Mouse (Mus musculus) heart, adult 9 months (tissue): ENCODE measurements around the gene Hist1h2an.
A peak's percentile ranks its signal among the peaks of the same experiment; 100 is the strongest.
"Not testable (repeated sequence)": the region's sequence is repeated elsewhere in the genome, so short reads cannot be mapped to it uniquely, and the experiment has no call there.

Source experiments
- DNase-seq, 2 experiments: peaks; one replicate each; pipeline ENCODE4 v3.0.0; 2022; ENCODE audit warnings: low spot score in 2 of 2

Gene Hist1h2an

DNA sequence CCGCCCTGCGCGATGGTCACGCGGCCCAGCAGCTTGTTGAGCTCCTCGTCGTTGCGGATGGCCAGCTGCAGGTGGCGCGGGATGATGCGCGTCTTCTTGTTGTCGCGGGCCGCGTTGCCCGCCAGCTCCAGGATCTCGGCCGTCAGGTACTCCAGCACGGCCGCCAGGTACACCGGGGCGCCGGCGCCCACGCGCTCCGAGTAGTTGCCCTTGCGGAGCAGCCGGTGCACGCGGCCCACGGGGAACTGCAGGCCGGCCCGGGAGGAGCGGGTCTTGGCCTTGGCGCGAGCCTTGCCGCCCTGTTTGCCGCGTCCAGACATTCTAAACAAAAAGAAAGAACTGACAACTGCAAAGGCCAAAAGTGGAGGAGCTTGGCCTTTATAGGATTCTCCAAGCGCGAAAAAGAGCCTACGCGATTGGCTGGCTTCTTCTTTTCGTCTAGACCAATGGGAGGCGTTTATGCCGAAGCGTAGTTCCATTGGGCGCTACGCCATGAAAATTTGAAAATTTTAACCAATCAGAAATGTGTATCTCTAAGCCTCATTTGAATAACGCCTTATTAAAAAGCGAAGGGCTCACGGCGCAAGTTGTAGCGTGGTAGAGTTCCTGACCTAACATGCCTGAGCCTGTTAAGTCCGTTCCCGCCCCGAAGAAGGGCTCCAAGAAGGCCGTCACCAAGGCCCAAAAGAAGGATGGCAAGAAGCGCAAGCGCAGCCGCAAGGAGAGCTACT is at the start of gene Hist1h2an, which contains the start of gene Hist1h2bp:
Gene Hist1h2an, minus strand, starts transcription at position 320 of the 731 bp plus-strand sequence.
Gene Hist1h2bp, plus strand, starts transcription at position 563 of the 731 bp plus-strand sequence.
- peak; percentile 94 for DNase-seq

DNA sequence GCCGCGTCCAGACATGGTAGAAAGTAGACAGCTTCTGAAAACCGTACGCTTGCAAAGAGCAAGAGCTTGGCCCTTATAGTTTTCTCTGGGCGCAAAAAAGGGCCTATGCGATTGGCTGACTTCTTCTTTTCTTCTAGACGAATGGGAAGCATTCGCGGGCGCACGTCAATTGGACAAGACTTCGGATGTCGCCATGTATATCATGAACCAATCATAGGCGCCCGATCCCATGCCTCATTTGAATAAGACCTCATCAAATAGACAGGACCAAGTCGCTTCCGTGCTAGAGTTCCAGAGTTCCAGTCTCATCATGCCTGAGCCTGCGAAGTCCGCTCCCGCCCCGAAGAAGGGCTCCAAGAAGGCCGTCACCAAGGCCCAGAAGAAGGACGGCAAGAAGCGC is 46.4 kb upstream of the Hist1h2an start, which contains the start of the genes Hist1h2ap and Hist1h2br:
Gene Hist1h2ap, minus strand, starts transcription at position 47 of the 400 bp plus-strand sequence.
Gene Hist1h2br, plus strand, starts transcription at position 283 of the 400 bp plus-strand sequence.
- not testable (repeated sequence) for DNase-seq

DNA sequence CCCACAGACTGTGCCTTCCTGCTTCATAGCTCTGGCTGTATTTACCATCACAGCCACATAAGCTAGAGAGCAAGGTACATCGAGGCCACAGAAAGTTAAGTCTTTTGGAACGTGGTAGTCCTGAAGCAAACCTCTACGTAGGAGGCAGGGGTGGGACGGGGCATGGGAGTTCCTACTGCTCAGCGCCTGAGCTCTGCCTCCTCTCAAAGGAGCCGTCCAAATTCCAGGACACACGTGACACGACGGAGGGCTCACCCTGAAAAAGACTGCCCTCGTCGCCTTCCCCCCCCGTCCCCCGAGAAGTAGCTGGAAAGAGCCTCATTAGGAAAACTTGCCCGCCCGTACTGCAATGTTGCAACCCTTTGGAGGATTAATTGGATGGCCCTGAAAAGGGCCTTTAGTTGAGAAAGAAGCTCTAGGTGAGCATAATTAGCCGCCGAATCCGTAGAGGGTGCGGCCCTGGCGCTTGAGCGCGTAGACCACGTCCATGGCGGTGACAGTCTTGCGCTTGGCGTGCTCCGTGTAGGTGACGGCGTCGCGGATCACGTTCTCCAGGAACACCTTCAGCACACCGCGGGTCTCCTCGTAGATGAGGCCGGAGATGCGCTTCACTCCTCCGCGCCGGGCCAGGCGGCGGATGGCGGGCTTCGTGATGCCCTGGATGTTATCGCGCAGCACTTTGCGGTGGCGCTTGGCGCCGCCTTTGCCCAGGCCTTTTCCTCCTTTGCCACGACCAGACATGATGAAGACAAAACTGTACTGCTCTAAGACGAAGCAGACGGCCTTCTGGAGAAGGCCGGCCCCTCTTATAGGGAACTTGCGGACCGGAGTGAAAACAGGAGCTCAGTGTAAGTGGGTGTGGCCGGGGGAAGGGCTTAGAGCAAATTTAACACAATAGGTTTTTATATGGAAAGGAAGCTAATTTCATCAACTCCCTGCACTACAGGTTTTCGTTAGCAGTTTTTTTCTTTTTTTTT is 44.7 kb upstream of the Hist1h2an start, which contains the start of gene Hist1h4n:
Gene Hist1h4n, minus strand, starts transcription at position 779 of the 977 bp plus-strand sequence.
- peak; percentile 26 to 59 for DNase-seq

DNA sequence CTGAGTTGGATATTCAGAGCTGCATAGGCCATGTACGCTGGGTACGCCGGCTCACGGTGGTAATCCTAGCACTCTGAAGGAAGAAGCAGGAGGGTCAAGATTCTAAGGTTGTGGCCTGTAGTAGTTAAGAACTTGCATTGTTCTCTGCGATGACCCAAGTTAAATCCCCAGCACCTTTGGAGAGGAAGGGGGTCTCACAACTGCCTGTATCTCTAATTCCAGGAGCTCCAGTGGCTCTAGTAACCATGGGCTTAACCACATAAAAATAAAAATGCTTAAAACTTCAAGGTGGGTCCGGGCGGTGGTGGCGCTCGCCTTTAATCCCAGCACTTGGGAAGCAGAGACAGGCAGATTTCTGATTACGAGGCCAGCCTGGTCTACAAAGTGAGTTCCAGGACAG is 43.3 kb upstream of the Hist1h2an start:
- no peak for DNase-seq

DNA sequence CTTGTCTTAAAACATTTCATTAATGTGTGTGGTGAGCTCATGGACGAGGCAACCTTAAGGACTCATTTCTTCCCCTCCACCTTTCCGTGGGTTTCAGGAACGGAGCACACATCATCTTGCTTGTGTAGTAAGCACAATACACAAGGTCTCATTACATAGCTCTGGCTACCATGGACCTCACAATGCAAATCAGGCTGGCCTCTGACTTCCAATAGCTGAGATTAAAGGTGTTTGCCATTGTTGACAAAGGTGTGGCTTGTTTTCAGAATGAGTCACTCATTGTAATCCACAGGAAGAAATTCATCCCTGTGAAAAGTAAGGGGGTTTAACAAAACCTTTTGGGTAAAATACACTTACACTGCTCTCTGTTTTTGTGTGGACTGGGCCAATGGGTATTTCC is 41.5 kb upstream of the Hist1h2an start:
- no peak for DNase-seq

DNA sequence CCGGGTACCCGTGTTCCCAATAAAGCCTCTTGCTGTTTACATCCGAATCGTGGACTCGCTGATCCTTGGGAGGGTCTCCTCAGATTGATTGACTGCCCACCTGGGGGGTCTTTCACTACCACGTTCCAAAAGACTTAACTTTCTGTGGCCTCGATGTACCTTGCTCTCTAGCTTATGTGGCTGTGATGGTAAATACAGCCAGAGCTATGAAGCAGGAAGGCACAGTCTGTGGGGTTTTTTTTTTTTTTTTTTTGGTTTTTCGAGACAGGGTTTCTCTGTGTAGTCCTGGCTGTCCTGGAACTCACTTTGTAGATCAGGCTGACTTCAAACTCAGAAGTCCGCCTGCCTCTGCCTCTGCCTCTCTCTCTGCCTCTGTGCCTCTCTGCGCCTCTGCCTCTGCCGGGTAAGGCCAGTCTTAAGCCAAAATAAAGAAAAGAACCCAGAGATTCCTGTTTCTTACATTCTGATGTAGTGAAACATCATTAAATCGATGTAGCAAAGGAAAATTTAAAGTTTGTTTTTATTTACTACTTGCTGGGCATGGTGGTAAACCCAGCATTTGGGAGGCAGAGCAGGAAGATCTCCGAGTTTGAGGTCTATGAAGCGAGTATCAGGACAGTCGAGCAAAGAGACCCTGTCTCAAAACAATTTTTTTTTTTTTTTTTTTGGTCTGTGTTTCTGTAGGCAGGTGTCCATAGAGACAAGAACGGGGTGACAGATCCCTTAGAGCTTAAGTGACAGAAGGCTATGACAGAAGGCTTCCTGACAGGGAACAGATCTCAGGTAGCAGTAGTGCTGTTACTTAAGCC is 33.3 kb upstream of the Hist1h2an start:
- DNase-seq: not testable (repeated sequence)

DNA sequence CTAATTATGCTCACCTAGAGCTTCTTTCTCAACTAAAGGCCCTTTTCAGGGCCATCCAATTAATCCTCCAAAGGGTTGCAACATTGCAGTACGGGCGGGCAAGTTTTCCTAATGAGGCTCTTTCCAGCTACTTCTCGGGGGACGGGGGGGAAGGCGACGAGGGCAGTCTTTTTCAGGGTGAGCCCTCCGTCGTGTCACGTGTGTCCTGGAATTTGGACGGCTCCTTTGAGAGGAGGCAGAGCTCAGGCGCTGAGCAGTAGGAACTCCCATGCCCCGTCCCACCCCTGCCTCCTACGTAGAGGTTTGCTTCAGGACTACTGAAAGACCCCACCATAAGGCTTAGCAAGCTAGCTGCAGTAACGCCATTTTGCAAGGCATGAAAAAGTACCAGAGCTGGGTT is 25.1 kb upstream of the Hist1h2an start:
- DNase-seq: not testable (repeated sequence)

DNA sequence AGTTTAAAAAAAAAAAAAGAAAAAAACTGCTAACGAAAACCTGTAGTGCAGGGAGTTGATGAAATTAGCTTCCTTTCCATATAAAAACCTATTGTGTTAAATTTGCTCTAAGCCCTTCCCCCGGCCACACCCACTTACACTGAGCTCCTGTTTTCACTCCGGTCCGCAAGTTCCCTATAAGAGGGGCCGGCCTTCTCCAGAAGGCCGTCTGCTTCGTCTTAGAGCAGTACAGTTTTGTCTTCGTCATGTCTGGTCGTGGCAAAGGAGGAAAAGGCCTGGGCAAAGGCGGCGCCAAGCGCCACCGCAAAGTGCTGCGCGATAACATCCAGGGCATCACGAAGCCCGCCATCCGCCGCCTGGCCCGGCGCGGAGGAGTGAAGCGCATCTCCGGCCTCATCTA is 24.5 kb upstream of the Hist1h2an start, which contains the start of gene Hist1h4m:
Gene Hist1h4m, plus strand, starts transcription at position 208 of the 400 bp plus-strand sequence.
- DNase-seq: peak; percentile 45 to 64

DNA sequence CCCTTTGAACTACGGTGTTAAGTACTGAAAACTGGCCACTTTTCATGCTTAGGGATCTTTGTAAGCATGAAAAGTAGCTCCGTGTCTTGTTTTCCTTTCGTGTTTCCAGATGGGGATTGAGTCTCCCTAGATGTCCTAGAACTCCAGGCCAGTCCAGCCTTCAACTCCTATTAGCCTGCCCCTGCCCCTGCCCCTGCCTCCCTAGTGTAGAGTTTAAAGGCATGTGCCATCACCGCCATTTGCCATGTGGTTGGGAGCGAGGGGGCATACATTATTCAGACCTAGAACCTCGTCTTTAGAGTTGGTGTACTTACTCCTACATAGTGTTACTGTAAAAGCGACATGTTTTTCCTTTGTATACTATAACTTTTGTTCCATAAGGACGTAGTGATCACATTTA is 24.1 kb upstream of the Hist1h2an start:
- not testable (repeated sequence) for DNase-seq

DNA sequence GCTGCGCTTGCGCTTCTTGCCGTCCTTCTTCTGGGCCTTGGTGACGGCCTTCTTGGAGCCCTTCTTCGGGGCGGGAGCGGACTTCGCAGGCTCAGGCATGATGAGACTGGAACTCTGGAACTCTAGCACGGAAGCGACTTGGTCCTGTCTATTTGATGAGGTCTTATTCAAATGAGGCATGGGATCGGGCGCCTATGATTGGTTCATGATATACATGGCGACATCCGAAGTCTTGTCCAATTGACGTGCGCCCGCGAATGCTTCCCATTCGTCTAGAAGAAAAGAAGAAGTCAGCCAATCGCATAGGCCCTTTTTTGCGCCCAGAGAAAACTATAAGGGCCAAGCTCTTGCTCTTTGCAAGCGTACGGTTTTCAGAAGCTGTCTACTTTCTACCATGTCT is 23.1 kb upstream of the Hist1h2an start, which contains the start of the genes Hist1h2bq and Hist1h2ao:
Gene Hist1h2bq, minus strand, starts transcription at position 125 of the 400 bp plus-strand sequence.
Gene Hist1h2ao, plus strand, starts transcription at position 393 of the 400 bp plus-strand sequence.
- DNase-seq: not testable (repeated sequence)

DNA sequence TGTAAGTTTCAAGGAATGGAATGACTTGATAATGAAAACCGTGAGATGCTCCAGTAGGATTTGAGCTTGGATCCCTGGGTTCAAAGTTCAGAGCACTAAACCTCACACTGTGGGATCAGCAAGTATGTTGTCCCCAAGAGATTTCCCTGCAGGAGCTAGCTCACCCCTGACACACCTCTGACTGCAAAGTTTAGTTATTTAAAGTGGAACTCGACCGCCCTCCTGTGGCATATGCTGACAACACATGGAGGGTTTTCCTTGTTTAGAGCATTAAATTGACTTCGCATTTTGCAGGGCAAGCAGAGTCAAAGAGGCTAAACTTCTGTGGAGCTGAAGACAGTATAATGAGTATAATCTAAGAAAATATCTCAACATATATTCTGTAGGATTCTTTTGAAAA is 16.0 kb upstream of the Hist1h2an start:
- DNase-seq: not testable (repeated sequence)

DNA sequence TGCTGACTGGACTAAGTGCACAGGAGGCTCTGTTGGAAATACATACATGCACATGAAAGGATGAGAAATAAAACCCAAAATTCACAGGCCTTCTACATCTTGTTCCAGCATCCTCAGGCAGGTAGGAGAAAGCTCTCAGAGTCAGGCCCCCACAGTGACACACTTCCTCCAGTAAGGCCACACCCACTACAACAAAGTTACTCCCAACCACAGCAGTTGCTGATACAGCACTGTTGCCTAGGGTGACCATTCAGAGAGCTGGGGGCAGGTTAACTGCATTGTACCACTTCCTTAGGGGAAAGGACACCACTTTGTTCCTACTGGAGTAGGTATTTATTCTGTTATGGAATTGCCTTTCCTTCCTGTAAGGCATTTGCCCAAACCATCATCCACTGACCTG is 10.1 kb upstream of the Hist1h2an start:
- DNase-seq: not testable (repeated sequence)

DNA sequence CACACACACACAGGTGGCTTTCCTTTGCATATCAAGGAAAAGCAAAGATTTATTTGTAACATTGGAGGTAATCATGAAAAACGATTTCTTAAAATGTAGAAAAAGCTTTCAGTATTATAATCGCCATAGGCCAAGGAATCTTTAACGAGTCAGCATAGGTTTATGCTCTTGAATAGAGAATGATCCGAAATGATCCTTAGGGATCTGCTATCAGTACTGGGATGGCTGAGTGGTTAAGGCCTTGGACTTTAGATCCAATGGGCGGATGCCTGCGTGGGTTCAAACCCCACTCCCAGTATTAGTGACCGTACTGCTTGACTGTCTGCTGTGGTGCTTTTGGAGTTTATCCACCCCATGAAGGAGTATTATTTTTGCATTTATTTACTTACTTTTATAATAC is 8.6 kb upstream of the Hist1h2an start:
- DNase-seq: no peak

DNA sequence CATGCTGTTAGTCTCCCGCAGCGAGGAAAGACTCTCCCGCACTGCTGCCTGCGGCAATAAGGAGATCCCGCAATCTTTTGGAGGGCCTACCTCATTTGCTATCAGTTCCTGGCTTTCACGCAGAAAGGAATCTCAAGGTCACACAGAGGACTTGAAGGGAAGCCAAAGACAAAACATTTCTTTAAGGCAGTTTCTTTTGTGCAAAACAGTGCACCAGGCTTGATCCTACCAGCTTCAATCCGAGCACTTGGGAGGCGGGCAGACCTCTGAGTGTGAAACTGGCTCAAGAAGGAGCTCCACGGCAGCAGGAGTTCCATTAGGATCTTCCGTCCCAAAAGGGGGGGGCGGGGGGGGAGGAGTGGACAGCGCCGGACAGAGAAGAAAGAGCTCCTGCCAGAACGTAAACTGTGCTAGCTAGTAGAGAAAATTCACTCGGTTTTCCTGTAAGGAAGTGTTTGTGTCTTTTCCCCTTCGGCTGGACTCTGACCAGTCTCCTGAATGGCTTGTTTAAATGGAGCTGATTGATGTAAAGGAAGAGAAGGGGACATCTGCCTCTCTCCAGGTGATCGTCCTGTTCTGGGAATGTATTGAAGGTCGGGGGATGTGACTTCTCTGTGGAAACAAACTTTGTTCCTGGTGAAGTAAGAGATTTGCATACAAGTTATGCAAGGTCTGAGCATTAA is 3.7 kb upstream of the Hist1h2an start:
- no peak for DNase-seq

DNA sequence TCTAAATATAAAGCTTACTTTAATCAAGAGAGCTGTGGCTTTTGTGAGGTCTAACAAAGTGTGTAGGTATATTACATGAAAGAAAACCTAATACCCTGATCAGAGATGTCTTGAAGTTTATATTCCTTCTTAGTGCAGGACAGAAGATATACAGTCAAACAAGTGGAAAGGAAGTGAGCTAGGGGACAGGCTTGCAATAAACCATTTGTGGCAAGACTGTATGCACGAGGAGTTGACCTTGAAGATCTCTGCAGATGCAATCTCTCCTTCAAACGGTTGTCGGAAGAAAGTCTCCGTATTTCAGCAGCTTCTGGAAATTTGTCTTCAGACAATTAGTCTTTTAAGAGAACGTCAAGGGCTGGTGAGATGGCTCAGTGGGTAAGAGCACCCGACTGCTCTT is 2.9 kb upstream of the Hist1h2an start:
- DNase-seq: no peak

DNA sequence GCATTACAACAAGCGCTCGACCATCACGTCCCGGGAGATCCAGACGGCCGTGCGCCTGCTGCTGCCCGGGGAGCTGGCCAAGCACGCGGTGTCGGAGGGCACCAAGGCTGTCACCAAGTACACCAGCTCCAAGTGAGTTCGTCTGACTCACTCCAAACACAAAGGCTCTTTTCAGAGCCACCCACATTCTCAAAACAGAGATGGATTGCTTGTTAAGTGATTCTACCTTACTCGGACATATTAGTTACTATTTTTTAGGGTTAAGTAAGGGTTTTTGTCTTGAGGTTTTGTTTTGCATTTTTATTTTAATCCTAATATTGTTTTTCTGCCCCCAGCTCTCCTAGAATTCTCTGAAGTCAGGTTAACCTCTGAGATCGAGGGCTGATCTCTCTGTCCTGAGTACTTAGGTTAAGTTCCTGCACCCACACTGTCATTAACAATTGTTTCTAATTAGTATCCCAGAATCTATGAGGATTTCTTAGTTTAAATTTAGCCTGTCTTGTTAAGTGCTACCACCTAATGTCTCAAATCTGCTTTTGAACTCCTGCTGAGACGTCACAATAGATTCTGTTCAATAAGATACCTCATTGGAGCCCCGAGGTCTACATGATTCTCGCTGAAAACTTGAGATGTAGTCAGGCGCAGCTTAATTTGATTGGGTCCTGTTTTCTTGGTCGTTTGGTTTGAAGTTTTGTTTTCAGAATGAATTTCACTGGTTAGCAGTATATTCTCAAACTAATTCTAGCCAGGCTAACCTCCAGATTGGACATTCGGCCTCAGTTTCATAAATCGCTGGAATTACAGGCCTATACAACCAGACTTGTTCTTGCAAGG is 959 bp upstream of the Hist1h2an start:
- DNase-seq: no peak

DNA sequence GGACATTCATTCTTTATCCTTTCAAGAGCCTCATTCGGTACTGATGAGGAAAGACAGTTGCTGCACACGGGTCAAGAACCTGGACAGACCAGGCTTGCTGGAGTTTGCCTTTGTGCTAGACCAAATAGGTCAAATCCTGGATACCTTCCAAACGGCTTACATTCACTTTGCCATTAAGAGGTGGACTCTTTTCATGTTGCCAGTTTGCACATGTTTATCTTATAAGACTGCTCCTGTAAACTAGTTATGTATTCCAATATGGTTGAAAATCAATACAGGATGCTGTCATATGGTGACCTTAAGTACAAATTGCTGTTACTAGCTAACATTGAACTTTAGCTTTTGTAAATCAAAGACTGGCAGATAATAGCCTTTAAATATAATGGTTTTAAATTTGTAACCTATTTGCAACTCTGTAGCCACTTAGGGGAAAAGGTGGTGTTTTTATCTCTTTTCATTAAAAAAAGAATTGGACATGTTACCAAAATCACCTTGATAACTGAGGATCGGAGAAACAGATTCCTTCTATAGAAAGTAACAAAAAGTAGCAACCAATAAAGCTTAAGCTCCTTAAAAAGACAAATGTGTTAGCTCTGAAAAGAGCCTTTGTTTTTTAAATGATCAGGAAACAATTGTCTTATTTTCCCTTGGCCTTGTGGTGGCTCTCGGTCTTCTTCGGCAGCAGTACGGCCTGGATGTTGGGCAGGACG is 674 bp downstream of the Hist1h2an start:
- no peak for DNase-seq

DNA sequence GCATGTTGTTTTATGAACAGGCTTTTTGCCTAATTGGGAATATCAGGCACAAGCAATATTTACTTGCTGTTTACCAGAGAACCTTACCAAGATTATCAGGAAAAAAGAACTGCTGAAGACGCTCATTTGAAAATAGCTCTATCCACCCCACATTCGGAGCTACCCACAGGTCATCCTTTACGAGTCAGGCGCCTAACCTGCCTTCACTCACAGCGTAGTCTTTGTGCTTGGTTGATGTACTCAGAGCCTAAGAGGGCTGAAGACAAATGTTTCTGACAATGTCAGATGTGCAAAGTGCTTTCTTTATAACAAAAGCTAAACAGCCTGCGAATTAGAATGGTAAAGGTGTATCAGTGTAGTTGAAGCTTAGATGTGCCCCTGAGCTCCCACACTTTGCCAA is 2.7 kb downstream of the Hist1h2an start:
- DNase-seq: no peak

DNA sequence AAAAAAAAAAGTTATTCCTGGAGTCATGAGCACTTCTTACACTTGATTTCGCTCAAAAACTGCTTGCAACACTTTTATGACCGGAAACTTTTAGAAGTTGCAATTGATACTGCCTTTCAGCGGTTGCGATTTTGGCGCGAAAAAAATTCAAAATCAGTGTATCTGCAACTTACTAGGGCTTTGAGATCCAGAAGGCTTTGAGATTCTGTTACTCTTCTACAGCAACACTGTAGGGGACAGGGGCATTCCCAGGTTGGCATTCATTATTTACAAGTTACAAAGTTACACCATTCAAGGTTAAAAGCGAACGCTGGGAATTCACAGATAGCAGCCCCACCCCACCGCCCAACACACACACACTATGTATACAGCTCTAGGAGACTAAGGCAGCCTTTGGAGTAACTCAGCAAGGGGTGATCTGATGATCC is 3.3 kb downstream of the Hist1h2an start:
- DNase-seq: no peak
